Mouse (Mus musculus): ENCODE results near the gene Slitrk2.

Slitrk2 gene

GRCm38 (mm10) chrX:66648911-66649620, at the start of gene Slitrk2:
Slitrk2 (plus strand) TSS chrX:66649318.
- no peak for DNase-seq (ENCODE audit: low spot score)

- DNase-seq (ENCODE audit: low spot score) = no peak
Observed at GRCm38 (mm10) chrX:66605490-66605889, 43.6 kb upstream of the Slitrk2 start.

DNA sequence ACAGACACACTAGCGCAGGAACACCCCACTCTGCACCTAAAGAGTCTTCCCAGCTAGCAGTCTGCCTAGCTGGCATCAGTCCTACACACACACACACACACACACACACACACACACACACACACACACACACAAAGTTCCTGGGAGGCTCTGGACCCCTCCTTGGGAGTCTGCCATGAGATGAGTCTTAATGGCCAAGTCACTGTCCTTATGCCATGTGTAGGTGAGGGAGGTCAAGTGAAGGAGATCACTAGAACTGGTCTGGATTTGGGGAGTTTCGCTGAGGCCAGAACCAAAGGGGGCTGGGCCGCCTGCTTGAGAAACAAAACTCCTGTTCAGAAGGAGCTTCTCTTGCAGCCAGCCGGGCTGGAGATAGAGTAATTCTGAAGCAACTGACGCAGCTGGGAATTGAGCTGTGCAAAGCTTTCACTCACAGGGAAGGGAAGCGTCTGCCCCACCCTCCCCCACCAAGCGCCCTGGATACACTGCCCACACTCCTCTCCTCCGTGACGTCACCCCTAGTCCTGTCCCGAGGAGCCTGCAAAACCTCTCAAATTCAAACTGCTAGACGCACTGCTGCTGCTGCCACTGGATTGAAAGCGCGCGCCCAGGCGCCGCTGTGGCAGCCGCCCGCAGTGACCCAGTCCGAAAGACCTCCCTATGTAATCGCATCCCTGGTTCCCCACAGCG, 3.5 kb downstream of the Slitrk2 start:
- DNase-seq (ENCODE audit: low spot score) = peak; percentile 7

GRCm38 (mm10) chrX:66657365-66657764, 8.2 kb downstream of the Slitrk2 start:
- DNase-seq (ENCODE audit: low spot score) = no peak

DNA sequence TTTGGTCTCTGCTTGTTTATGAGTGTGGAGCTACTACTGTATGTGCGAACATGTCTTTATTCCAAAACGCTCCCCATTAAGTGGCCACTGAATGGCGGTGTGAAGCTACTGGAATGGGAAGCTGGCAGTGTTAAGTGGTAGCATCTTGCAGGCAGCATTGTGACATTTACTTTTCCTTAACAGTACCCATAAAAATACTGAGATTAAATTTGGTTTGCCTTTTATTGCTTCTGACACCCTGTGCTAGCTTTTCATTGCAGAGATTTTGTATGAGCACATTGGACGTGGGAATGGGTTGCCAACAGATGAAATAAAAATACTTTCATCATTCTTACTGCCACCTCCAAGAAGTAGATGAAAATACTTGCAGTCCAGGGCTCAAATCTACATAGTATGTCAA, 27.8 kb downstream of the Slitrk2 start:
- no peak for DNase-seq (ENCODE audit: low spot score)

DNA sequence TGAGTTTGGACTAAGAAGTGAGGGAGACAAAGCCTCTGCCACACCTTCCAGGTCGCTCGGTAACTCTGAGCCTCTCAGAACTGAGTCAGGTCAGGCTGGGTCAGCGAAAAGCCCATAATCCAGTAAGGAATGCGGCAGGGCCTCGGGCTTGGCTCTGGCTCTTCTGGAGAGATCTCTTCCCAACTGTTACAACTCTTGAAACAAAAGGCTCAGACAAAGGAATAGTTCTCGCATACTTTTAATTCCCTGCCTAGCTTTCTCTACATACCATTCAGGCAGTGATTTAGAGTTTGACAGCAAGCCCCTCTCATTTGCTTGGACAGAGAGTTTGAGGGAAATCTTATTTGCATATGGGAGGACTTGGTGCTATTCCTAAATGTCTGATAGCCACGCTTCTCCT, 29.5 kb downstream of the Slitrk2 start:
- DNase-seq (ENCODE audit: low spot score) = no peak

Data from testis, postnatal 14 days (tissue).